Mouse (Mus musculus) frontal cortex, postnatal 36 days (tissue): ENCODE measurements at regions not wholly inside any gene's neighbourhood (a gene's known extent, or its start where the extent isn't known, plus 50 kb on each side); places are given as distances from the start of the nearest gene placed in this dataset.
A peak's percentile ranks its signal among the peaks of the same experiment; 100 is the strongest.
"Not testable (repeated sequence)": the region's sequence is repeated elsewhere in the genome, so short reads cannot be mapped to it uniquely, and the experiment has no call there.

Experiments used
- DNase-seq, 2 experiments: peaks; one replicate each; pipeline ENCODE4 v3.0.0; 2022; ENCODE audit warnings: low spot score in 2 of 2

DNA sequence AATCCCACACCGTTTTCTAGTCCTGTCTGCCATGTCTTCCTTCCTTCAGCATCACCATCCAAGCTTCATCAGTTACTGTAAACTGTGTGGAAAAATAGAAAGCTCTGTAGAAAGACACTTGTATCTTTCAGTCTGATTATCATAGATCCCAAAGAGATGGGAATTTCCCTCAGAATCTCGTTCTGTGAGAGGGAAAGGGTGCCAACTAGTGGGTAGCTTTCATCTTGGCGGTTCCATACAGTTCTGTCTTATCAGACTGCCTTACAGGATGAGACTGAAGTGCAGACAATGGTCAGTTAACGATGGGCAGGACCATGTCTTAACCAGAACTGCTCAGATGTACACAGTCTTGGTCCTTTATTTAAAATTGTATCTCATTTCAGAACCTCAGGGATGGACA lies 243.9 kb downstream of the Gadd45g start:
- no peak for DNase-seq

DNA sequence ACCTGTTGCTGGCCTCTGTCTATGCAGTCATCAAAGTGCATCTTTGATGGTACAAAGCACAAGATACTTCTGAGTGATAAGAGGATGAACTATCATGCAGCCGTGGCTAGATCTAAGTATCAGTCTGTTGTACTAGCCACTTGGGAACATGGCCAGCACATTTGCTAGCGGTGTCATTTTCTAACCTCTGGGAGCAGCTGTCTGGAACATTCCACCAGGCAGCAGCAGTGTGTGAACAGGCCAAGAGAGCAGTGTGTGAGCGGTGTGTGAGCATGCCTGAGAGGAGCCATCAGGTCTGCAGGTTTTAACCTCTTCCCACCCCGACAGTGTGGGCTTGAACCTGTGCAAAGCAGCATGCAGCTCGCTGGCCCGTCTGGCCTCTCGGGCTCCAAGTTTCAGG lies 248.3 kb downstream of the Gadd45g start:
- no peak for DNase-seq

- DNase-seq, result no peak
Measured at GRCm38 (mm10) chr13:52096506-52096905, 250.0 kb downstream of the Gadd45g start.

DNA sequence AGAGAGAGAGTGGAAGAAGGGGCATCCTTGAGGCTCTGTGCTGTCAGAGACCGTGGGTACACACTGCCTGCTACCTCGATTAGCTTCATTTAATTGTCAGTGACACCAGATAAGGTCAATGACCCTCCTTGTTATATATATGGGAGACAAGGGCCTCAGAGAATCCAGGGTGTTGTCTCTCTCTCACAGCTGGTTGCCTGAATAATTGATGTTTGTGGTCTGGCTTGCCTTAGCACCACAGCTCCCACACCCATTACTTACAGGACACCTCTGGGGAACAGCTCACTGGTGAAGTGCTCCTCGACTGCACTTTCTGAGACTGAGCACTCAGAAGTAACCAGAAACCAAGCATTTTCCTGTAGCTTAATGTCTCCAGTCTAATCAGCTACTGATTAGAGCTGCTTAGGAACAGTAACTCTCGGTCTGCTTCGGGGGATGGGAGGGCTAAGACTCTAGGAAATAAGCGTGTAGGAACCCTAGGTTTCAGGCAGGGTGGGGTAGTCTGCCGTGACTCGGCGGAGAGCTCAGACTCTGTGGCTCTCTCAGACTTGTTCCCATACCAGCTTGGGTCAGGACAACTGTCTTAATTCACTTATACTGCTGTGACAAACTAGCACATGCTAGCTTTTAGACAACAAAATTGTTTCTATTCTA lies 259.6 kb downstream of the Gadd45g start:
- no peak for DNase-seq

- no peak for DNase-seq
Measured at GRCm38 (mm10) chr13:52108349-52108921, 262.0 kb downstream of the Gadd45g start.

- DNase-seq, result no peak
Measured at GRCm38 (mm10) chr13:52109039-52109759, 262.7 kb downstream of the Gadd45g start.

DNA sequence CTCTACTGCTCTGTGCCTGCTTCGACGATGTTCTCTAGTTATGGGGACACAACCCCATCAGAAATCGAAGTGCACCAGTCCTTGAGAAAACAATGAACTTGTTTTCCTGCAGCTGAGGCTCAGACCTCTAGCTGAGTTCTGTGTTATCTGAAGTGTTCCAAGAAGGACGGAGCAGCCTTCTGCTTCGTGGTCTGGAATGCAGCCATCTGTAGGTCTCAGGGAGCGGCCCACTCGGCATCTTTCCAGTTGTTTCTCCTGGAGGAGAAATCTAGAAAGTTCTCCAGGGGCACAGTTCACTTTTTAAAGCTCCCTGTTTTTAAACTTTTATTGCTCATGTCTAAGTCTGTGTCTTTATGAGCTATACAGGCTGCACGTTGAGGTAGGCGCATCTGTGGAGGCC lies 264.3 kb downstream of the Gadd45g start:
- DNase-seq, result no peak

DNA sequence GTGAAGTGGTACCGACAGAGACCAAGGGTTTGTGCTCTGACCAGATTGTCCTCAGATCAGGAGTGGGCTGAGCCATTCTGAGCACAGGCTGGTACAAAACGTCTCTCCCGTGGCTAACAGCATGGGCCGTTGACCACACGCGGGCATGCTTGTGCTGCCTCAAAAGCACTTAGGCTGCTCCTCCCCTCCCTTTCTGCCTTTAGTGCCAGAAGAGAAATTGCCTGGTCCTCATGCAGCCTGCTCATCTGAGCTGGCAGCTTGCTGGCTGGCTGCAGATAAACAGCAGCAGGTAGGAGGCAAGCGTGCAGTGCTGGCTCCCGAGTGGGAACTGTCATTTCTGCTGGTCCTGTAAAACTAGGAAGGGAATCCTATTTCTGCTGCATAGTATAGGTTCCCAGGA lies 267.1 kb downstream of the Gadd45g start:
- DNase-seq, result peak in 1 of 2 experiments; percentile 11

DNA sequence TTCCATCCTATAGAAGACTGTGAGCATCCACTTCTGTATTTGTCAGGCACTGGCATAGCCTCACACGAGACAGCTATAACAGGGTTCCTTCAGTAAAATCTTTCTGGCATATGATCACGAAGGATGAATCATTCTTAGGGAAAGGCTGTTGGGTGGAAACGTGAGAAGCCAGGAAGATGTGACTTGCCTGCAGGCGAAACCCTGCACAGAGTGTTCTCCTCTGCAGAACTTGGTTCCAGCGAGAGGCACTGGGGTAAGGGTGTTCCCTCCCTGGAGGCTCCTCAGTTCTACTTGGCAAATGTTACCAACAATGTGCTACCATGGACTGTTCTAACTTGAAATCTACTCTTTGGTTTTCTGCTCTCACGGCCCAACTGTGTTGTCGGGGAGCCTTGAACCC lies 268.0 kb downstream of the Gadd45g start:
- peak in 1 of 2 experiments; percentile 44 for DNase-seq

DNA sequence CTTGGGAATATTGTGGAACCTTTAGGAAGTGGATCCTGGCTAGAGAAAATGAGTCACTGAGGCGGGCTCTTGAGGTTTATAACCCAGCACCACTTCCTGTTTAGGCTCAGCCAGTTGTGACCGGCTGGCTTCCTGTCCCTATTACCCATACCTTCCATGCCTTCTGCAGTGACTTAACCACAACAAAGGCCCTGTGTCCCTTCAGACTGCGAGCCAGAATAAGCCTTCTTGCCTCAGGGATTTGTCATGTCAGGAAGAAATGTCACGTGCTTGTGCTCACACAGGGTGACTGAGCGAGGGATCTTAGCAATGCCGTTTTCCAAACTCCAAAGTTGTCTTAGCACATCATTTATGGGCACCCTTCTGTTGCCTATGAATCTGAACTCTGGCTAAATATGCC lies 268.5 kb downstream of the Gadd45g start:
- DNase-seq, result no peak

DNA sequence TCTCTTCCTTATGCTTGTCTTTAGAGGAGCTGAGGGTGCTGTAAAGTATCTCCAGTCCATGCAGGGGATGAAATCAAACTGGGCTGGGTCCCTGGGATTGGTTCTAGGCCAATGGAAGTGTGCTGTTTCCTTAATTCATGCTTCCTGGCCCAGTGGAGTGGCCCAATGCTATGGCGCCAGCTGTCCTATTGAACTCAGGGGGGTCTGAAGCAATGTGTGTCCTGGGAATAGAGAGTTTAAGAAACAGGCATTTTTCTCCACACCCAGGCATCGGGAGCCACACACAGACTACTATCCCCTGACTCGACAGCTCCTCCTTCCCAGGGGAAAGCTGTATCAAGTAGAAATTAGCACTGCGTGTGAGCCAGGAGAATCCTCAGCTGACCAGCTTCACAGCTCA lies 269.8 kb downstream of the Gadd45g start:
- no peak for DNase-seq

DNA sequence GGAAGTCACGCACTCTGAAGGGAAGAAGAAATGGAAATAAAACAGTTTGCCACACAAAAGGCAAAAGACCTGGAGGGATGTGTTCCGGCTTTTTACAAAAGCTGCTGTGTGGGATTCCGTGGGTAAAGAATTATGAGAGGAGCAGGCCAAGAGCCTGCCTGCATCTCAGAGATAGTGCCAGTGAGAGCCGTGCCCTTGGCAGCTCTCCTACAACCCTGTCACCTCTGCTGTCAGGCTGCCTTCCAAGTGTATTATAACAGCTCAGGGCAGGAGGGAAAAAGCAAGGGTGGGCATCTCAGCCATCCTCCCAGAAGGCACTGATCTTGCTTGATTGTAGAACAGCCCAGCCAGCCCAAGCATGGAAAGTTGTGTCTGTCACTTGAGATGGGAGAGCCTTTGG lies 270.3 kb downstream of the Gadd45g start:
- DNase-seq, result no peak

GRCm38 (mm10) chr13:52120795-52121194 lies 274.3 kb downstream of the Gadd45g start:
- no peak for DNase-seq

DNA sequence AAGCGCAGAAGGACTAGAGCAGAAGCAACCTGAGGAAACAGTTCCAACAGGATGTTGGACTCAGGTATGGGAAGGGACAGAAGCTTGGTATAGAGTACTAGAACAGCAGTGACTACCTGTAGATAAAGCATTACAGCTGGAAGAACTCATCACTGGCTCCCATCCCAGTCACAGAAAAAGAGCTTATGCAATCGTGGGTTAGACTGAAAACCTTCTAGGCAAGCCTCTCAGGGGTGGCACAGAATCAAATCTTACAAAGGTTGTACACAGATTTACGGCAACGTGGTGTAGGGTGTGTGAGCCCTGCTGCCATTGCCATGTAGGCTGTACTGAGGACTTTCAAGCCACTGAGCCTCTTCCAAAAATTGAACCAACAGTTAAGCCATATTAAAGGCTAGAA lies 278.6 kb downstream of the Gadd45g start:
- peak in 1 of 2 experiments; percentile 37 for DNase-seq

DNA sequence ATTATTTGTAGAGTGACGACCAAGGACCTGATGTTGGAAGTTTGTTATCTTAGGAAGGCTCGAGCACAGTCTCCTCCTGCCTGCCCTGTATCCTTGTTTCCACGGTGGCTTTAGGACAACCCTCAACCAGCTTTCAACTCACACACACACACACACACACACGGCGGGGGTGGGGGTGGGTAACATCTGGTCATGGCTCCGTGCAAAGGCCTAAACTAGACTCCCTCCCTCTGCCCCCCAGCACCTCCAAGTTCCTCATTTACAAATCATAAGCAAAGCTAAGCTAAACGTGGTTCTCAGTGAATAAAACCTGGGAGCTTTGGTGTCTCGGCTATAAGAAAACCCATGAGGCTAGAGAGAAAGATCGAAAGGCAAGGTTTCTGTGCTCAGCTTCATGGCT lies 281.3 kb downstream of the Gadd45g start:
- DNase-seq, result no peak

GRCm38 (mm10) chr13:52129466-52129865 lies 283.0 kb downstream of the Gadd45g start:
- no peak for DNase-seq

DNA sequence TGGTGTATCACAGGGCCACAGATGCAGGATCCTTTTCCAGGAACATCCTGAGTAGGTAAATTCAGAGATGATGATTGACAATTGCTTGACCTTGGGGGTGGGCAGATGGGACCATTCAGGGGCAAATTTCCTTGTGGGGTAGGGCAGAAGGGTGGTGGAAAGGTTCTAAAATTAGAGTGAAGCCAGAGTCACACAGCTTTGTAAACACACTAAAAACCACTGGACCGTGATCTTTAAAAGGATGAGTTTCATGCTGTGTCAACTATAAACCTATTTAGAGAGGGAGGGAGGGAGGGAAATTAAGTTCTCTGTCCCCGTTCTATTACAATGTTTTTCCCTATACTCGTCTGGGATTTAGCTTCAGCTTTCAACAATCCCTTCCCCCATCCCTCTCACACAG lies 286.7 kb downstream of the Gadd45g start:
- no peak for DNase-seq

- DNase-seq, result no peak
Measured at GRCm38 (mm10) chr13:52138331-52138945, 292.0 kb downstream of the Gadd45g start.

GRCm38 (mm10) chr13:52139140-52139809 lies 292.8 kb downstream of the Gadd45g start:
- no peak for DNase-seq

GRCm38 (mm10) chr13:52140221-52140620 lies 293.7 kb downstream of the Gadd45g start:
- no peak for DNase-seq

DNA sequence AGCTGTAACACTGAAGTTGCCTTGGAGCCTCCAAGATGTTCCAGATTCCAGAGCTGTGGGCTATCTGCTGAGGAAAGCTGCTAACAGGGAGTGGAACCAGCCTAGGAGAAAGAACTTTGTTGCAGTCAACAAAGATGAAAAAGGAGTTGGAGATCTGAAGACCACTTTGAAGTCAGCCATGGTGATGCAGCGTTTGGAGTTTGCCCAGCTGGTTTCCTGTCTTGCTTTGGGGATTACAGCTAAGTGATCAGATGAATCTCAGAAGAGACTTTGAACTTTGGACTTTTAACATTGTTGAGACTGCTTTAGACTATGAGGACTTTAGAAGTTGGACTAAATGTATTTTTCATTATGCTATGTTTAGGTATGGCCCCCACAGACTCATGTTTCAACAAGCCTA lies 297.6 kb downstream of the Gadd45g start:
- DNase-seq, result not testable (repeated sequence)

DNA sequence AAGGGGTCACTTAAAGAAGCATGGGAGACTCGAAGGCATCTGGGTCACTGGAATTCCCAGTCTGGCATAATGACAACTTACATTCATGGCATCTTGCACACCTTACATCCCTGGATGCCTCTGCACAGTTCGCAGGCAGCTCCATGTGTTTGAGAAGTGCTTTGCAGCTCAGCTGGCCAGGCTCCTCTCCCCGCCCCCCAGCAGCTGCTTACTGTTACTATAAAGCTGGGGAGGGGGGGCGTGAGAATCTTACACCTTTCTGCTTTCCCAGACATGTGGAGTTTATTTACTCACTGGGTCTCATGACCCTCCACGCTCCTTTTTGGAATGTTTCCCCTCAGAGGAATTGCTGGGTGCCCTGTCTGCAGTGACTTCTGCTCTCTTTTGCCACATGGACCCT lies 299.4 kb downstream of the Gadd45g start:
- no peak for DNase-seq
